Mouse (Mus musculus) brain, embryonic 14.5 days (tissue): ENCODE measurements at regions not wholly inside any gene's neighbourhood (a gene's known extent, or its start where the extent isn't known, plus 50 kb on each side); places are given as distances from the start of the nearest gene placed in this dataset.

Source experiments
- CTCF ChIP-seq: fragments of 200-500 bp; IDR thresholded peaks from 2 replicates; pipeline ENCODE4 v1.5.1; 2012; ENCODE audit warnings: inconsistent platforms, mild to moderate bottlenecking, moderate library complexity, borderline replicate concordance; ENCODE audit not compliant: insufficient read depth, insufficient read length; ENCODE audit errors: extremely low read depth
- POLR2A ChIP-seq: fragments of 200-500 bp; IDR thresholded peaks from 2 replicates; pipeline ENCODE4 v1.6.1; 2012; ENCODE audit warnings: mild to moderate bottlenecking, inconsistent platforms, borderline replicate concordance; ENCODE audit not compliant: poor library complexity, insufficient read depth, insufficient read length, severe bottlenecking; ENCODE audit errors: extremely low read depth

GRCm38 (mm10) chr14:72854226-72854625 is 144.4 kb upstream of the Fndc3a start:
- no peak for TF ChIP-seq CTCF
- no peak for TF ChIP-seq POLR2A
